Mouse (Mus musculus) megakaryocyte, embryonic 14.5 days (primary cell): ENCODE measurements at regions not wholly inside any gene's neighbourhood (a gene's known extent, or its start where the extent isn't known, plus 50 kb on each side); places are given as distances from the start of the nearest gene placed in this dataset.

ENCODE experiments used
- FLI1 ChIP-seq: IDR thresholded peaks from 2 replicates; pipeline ENCODE4 v1.6.1; 2012; ENCODE audit warnings: low read length, inconsistent platforms, mixed read lengths
- GATA1 ChIP-seq: IDR thresholded peaks from 3 replicates; pipeline ENCODE4 v1.6.1; 2012; ENCODE audit warnings: mixed read lengths, low read length, inconsistent platforms, borderline replicate concordance

- no peak for TF ChIP-seq GATA1
- no peak for TF ChIP-seq FLI1
Observed at GRCm38 (mm10) chr15:6965446-6965845, 90.7 kb upstream of the Osmr start.
